Mouse (Mus musculus): ENCODE measurements around the gene Rere.

DNA sequence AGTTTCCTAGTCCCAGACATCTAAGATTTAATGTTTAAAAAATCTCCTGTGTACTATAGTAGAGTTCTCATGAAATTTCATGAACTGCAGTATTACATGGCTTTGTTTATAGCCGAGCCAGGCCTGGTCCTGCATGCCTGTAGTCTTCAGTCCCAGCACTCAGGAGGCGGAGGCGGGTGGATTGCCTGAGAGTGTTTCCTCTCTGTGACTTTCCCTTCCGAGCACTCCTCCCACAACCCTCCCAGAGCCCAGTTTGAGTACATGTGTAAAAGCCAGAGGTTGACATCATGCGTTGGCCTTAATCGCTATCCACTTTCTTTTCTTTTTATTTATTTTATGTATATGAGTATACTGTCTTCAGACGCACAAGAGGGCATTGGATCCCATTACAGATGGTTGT, 250.4 kb downstream of the Rere start:
- TF ChIP-seq POLR2A (IDR thresholded peaks at IDR 0.05; ENCODE audit: low read depth, low read length) (no peak), CTCF (conservative IDR thresholded peaks at IDR 0.05 in 1 of 2, IDR thresholded peaks at IDR 0.05 in 1 of 2; ENCODE audit: low read depth in 2 of 2, low read length in 2 of 2) (no peak), CHD2 (IDR thresholded peaks at IDR 0.05; ENCODE audit: low read length) (no peak), NELFE (IDR thresholded peaks at IDR 0.05; ENCODE audit: low read depth, low read length) (no peak), ZNF384 (IDR thresholded peaks at IDR 0.05; ENCODE audit: low read depth, low read length) (no peak), GABPA (IDR thresholded peaks at IDR 0.05; ENCODE audit: insufficient replicate concordance, low read depth, low read length) (no peak)

All from CH12.LX (cell line).